Mouse (Mus musculus) testis, postnatal 10 days (tissue): ENCODE results near the gene Prpf4b.
"Not testable (repeated sequence)": the region's sequence is repeated elsewhere in the genome, so short reads cannot be mapped to it uniquely, and the experiment has no call there.

ENCODE experiments used
- DNase-seq: peaks from one replicate; pipeline ENCODE4 v3.0.0; 2021; ENCODE audit warnings: low spot score

Gene Prpf4b

GRCm38 (mm10) chr13:34934931-34935644, 60.0 kb downstream of the Prpf4b start:
- DNase-seq: no peak

DNA sequence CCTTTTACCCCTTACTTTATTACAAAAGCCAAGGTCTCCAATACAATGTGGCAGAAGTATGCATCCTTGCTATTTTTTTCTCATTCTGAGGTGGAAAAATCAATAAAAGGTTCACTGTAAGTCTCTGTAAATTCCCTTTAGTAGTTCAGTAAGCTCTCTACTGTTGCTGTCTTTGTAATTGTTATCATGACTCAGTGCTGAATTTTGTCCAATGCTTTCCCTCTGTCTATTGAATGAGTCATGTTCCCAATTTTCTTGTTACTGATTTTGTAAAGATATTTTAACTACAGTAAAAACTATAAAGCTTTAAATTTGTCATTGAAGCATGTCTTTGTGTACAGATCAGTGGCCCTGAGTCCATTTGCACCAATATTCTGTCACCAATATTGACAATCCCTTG, 67.3 kb downstream of the Prpf4b start:
- DNase-seq: no peak

- DNase-seq: not testable (repeated sequence)
Observed at GRCm38 (mm10) chr13:34951437-34951836, 76.3 kb downstream of the Prpf4b start.
